Mouse (Mus musculus): ENCODE data around the gene Il1r1. TPM values are rescaled to one million over a fixed set of nuclear protein-coding genes. Genes with fewer than 3 reads are reported as not detected.

Il1r1 gene
- polyA plus RNA-seq, 1 experiment = 3.4 TPM

GRCm38 (mm10) chr1:40275285-40276013, 50.6 kb downstream of the Il1r1 start:
- peak; percentile 46 for DNase-seq
- TF ChIP-seq POLR2A (IDR thresholded peaks at IDR 0.05; ENCODE audit: low read depth, low read length) = no peak
- TF ChIP-seq CTCF (conservative IDR thresholded peaks at IDR 0.05; ENCODE audit: insufficient read depth, insufficient read length, low read depth, low read length) = no peak
- H3K27me3 ChIP-seq (replicated peaks; ENCODE audit: control insufficient read depth, insufficient read depth, low read length) = no peaks in the 10 kb centered on the region
- H3K4me3 ChIP-seq (ENCODE audit: insufficient read depth, low read depth, low read length) = no peak overlapping the region
- H3K36me3 ChIP-seq (ENCODE audit: control insufficient read depth, insufficient read depth, low read length) = no peaks in the 10 kb centered on the region
- H3K27ac ChIP-seq (ENCODE audit: insufficient read depth, low read depth, low read length) = peak overlapping the region; percentile 66
- 56% methylated on average over 10 of the region's 10 CpGs for WGBS
- peaks cover 5% of the 10 kb centered on the region; the same call in 1 of the 2 replicates for H3K4me1 ChIP-seq (ENCODE audit: control insufficient read depth, insufficient read depth, low read length)

- Histone ChIP-seq H3K36me3 (ENCODE audit: control insufficient read depth, insufficient read depth, low read length) (no peaks in the 10 kb centered on the region), H3K27ac (ENCODE audit: insufficient read depth, low read depth, low read length) (no peak overlapping the region), H3K4me3 (ENCODE audit: insufficient read depth, low read depth, low read length) (no peak overlapping the region), H3K4me1 (ENCODE audit: control insufficient read depth, insufficient read depth, low read length) (peaks cover 5% of the 10 kb centered on the region; the same call in 1 of the 2 replicates), H3K27me3 (replicated peaks; ENCODE audit: control insufficient read depth, insufficient read depth, low read length) (no peaks in the 10 kb centered on the region)
- DNase-seq = no peak
- TF ChIP-seq POLR2A (IDR thresholded peaks at IDR 0.05; ENCODE audit: low read depth, low read length) = no peak
- no peak for TF ChIP-seq CTCF (conservative IDR thresholded peaks at IDR 0.05; ENCODE audit: insufficient read depth, insufficient read length, low read depth, low read length)
- 84% methylated on average over 4 of the region's 4 CpGs for WGBS
Measured at GRCm38 (mm10) chr1:40277944-40278343, 53.1 kb downstream of the Il1r1 start.

GRCm38 (mm10) chr1:40278720-40279119, 53.8 kb downstream of the Il1r1 start:
- H3K27me3 ChIP-seq (replicated peaks; ENCODE audit: control insufficient read depth, insufficient read depth, low read length) = no peaks in the 10 kb centered on the region
- WGBS = 97% methylated on average over 2 of the region's 2 CpGs

GRCm38 (mm10) chr1:40279182-40279743, 54.4 kb downstream of the Il1r1 start:
- no peaks in the 10 kb centered on the region for H3K36me3 ChIP-seq (ENCODE audit: control insufficient read depth, insufficient read depth, low read length)
- DNase-seq = no peak
- H3K27me3 ChIP-seq (replicated peaks; ENCODE audit: control insufficient read depth, insufficient read depth, low read length) = no peaks in the 10 kb centered on the region
- WGBS = 76% methylated on average over 11 of the region's 11 CpGs
- H3K4me3 ChIP-seq (ENCODE audit: insufficient read depth, low read depth, low read length) = no peak overlapping the region
- H3K27ac ChIP-seq (ENCODE audit: insufficient read depth, low read depth, low read length) = no peak overlapping the region
- TF ChIP-seq CTCF (conservative IDR thresholded peaks at IDR 0.05; ENCODE audit: insufficient read depth, insufficient read length, low read depth, low read length) = no peak
- TF ChIP-seq POLR2A (IDR thresholded peaks at IDR 0.05; ENCODE audit: low read depth, low read length) = no peak
- H3K4me1 ChIP-seq (ENCODE audit: control insufficient read depth, insufficient read depth, low read length) = peaks cover 9% of the 10 kb centered on the region; the same call in 1 of the 2 replicates

More at GRCm38 (mm10) chr1:40278720-40279119, 53.8 kb downstream of the Il1r1 start:
- Histone ChIP-seq H3K27ac (ENCODE audit: insufficient read depth, low read depth, low read length) (no peak overlapping the region), H3K4me1 (ENCODE audit: control insufficient read depth, insufficient read depth, low read length) (peaks cover 6% of the 10 kb centered on the region; the same call in 1 of the 2 replicates), H3K4me3 (ENCODE audit: insufficient read depth, low read depth, low read length) (no peak overlapping the region), H3K36me3 (ENCODE audit: control insufficient read depth, insufficient read depth, low read length) (no peaks in the 10 kb centered on the region)
- no peak for DNase-seq
- TF ChIP-seq POLR2A (IDR thresholded peaks at IDR 0.05; ENCODE audit: low read depth, low read length) (no peak), CTCF (conservative IDR thresholded peaks at IDR 0.05; ENCODE audit: insufficient read depth, insufficient read length, low read depth, low read length) (no peak)

- no peaks in the 10 kb centered on the region for H3K27me3 ChIP-seq (replicated peaks; ENCODE audit: control insufficient read depth, insufficient read depth, low read length)
- H3K4me3 ChIP-seq (ENCODE audit: insufficient read depth, low read depth, low read length) = no peak overlapping the region
- DNase-seq = no peak
- 87% methylated on average over 4 of the region's 4 CpGs for WGBS
- no peaks in the 10 kb centered on the region for H3K36me3 ChIP-seq (ENCODE audit: control insufficient read depth, insufficient read depth, low read length)
- TF ChIP-seq POLR2A (IDR thresholded peaks at IDR 0.05; ENCODE audit: low read depth, low read length) (no peak), CTCF (conservative IDR thresholded peaks at IDR 0.05; ENCODE audit: insufficient read depth, insufficient read length, low read depth, low read length) (no peak)
- 0 out of 2 replicates have a peak, but pooled peaks cover 10% of the 10 kb centered on the region for H3K4me1 ChIP-seq (ENCODE audit: control insufficient read depth, insufficient read depth, low read length)
- no peak overlapping the region for H3K27ac ChIP-seq (ENCODE audit: insufficient read depth, low read depth, low read length)
Measured at GRCm38 (mm10) chr1:40281950-40282349, 57.1 kb downstream of the Il1r1 start.

GRCm38 (mm10) chr1:40282394-40282793, 57.5 kb downstream of the Il1r1 start:
- H3K36me3 ChIP-seq (ENCODE audit: control insufficient read depth, insufficient read depth, low read length) = no peaks in the 10 kb centered on the region
- H3K4me1 ChIP-seq (ENCODE audit: control insufficient read depth, insufficient read depth, low read length) = 0 out of 2 replicates have a peak, but pooled peaks cover 10% of the 10 kb centered on the region
- DNase-seq = no peak
- H3K4me3 ChIP-seq (ENCODE audit: insufficient read depth, low read depth, low read length) = no peak overlapping the region
- no peak overlapping the region for H3K27ac ChIP-seq (ENCODE audit: insufficient read depth, low read depth, low read length)
- no peaks in the 10 kb centered on the region for H3K27me3 ChIP-seq (replicated peaks; ENCODE audit: control insufficient read depth, insufficient read depth, low read length)
- 69% methylated on average over 3 of the region's 3 CpGs for WGBS
- TF ChIP-seq POLR2A (IDR thresholded peaks at IDR 0.05; ENCODE audit: low read depth, low read length) (no peak), CTCF (conservative IDR thresholded peaks at IDR 0.05; ENCODE audit: insufficient read depth, insufficient read length, low read depth, low read length) (no peak)

GRCm38 (mm10) chr1:40283995-40284394, 59.1 kb downstream of the Il1r1 start:
- H3K4me3 ChIP-seq (ENCODE audit: insufficient read depth, low read depth, low read length) = no peak overlapping the region
- no peak for TF ChIP-seq CTCF (conservative IDR thresholded peaks at IDR 0.05; ENCODE audit: insufficient read depth, insufficient read length, low read depth, low read length)
- no peak for TF ChIP-seq POLR2A (IDR thresholded peaks at IDR 0.05; ENCODE audit: low read depth, low read length)
- H3K36me3 ChIP-seq (ENCODE audit: control insufficient read depth, insufficient read depth, low read length) = no peaks in the 10 kb centered on the region
- 0 out of 2 replicates have a peak, but pooled peaks cover 11% of the 10 kb centered on the region for H3K4me1 ChIP-seq (ENCODE audit: control insufficient read depth, insufficient read depth, low read length)
- H3K27ac ChIP-seq (ENCODE audit: insufficient read depth, low read depth, low read length) = no peak overlapping the region
- no peak for DNase-seq
- H3K27me3 ChIP-seq (replicated peaks; ENCODE audit: control insufficient read depth, insufficient read depth, low read length) = no peaks in the 10 kb centered on the region
- 37% methylated on average over 5 of the region's 5 CpGs for WGBS
